Mouse (Mus musculus) intestine, embryonic 16.5 days (tissue): ENCODE measurements at regions not wholly inside any gene's neighbourhood (a gene's known extent, or its start where the extent isn't known, plus 50 kb on each side); places are given as distances from the start of the nearest gene placed in this dataset.

Experiments
- ATAC-seq: fragments of 200-750 bp; cut with Nextera tagmentation; 2 replicates; pipeline ENCODE4 v1.8.0; 2017; ENCODE audit warnings: moderate TSS enrichment, moderate library complexity
- H3K27ac ChIP-seq: fragments of 300-500 bp; sonication (generic); 2 replicates; pipeline ENCODE4 v1.5.1; 2014; ENCODE audit warnings: mild to moderate bottlenecking, low read length
- H3K27me3 ChIP-seq: fragments of 300-500 bp; sonication (generic); replicated peaks from 2 replicates; pipeline ENCODE4 v1.6.1; 2014; ENCODE audit warnings: low read length, control low read depth, mixed read lengths; ENCODE audit not compliant: control insufficient read depth, insufficient read depth
- H3K36me3 ChIP-seq: fragments of 300-500 bp; sonication (generic); 2 replicates; pipeline ENCODE4 v1.6.1; 2014; ENCODE audit warnings: low read length, control low read depth; ENCODE audit not compliant: control insufficient read depth, insufficient read depth
- H3K4me1 ChIP-seq: fragments of 300-500 bp; sonication (generic); 2 replicates; pipeline ENCODE4 v1.6.1; 2014; ENCODE audit warnings: low read length, control low read depth, mixed read lengths; ENCODE audit not compliant: control insufficient read depth, insufficient read depth
- H3K4me2 ChIP-seq: fragments of 300-500 bp; sonication (generic); 2 replicates; pipeline ENCODE4 v1.6.1; 2014; ENCODE audit warnings: low read depth, low read length, control low read depth
- H3K4me3 ChIP-seq: fragments of 300-500 bp; sonication (generic); 2 replicates; pipeline ENCODE4 v1.5.1; 2014; ENCODE audit warnings: mild to moderate bottlenecking, low read length
- H3K9ac ChIP-seq: fragments of 300-500 bp; sonication (generic); 2 replicates; pipeline ENCODE4 v1.6.1; 2014; ENCODE audit warnings: low read depth, low read length
- H3K9me3 ChIP-seq: fragments of 300-500 bp; sonication (generic); 2 replicates; pipeline ENCODE4 v1.6.1; 2016; ENCODE audit warnings: low read length, control low read depth; ENCODE audit not compliant: control insufficient read depth
- WGBS: fragments of 180-500 bp; shearing (Covaris S2); extraction: QIAGEN DNeasy Blood & Tissue Kit; methylation state at CpG from one replicate; pipeline ENCODE4 v1.1.7; 2014; 5-methylcytosine and 5-hydroxymethylcytosine counted together

DNA sequence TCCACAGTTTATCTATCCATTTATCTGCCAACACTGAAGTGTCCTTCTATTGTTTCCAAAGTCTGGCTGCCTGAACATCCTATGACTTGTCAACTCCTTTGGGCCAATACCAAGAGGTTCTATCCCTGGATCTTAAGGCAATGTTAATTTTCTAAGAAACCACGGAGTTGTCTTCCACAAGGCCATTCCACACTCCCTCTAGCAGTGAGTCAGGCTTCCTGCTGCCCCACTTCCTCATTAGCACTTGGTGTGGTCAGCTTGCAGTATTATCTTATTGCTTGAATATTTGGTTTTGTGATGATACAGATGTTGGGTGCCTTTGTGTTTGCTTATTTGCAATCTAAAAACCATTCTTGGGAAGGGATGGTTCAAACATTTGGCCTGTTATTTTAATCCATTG lies 87.5 kb upstream of the Ppp2r2d start:
- 65% methylated on average over 1 of the region's 1 CpGs for WGBS
- H3K4me3 ChIP-seq = no peak overlapping the region
- H3K9ac ChIP-seq = no peak overlapping the region
- no peak overlapping the region for H3K4me2 ChIP-seq
- no peaks in the 10 kb centered on the region for H3K36me3 ChIP-seq
- no peak for ATAC-seq
- no peaks in the 10 kb centered on the region for H3K9me3 ChIP-seq
- no peaks in the 10 kb centered on the region for H3K4me1 ChIP-seq
- no peak overlapping the region for H3K27ac ChIP-seq
- no peaks in the 10 kb centered on the region for H3K27me3 ChIP-seq

DNA sequence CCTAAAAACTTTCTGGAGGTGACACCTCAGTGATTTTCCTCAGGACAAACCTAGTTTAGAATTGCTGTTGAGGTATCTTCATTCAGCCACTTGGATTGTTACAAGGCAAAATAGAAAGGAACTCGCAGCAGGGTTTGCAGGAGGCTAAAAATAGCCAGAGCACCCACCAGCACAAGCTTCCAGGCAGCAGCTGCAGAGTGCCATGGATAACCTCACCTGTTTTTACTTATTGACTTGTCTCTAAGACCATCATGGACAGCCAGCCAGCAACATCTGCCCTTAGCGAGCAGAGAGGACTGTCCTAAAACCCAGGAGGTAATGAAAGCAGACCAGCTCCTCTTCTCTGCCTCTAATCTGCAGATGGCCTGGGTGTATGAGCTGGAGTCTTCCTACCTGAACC lies 97.4 kb upstream of the Ppp2r2d start:
- Histone ChIP-seq H3K4me2 (no peak overlapping the region), H3K36me3 (no peaks in the 10 kb centered on the region), H3K9me3 (no peaks in the 10 kb centered on the region), H3K27me3 (no peaks in the 10 kb centered on the region), H3K9ac (no peak overlapping the region), H3K4me1 (no peaks in the 10 kb centered on the region), H3K27ac (no peak overlapping the region), H3K4me3 (no peak overlapping the region)
- no peak for ATAC-seq
- WGBS = 80% methylated on average over 2 of the region's 2 CpGs

DNA sequence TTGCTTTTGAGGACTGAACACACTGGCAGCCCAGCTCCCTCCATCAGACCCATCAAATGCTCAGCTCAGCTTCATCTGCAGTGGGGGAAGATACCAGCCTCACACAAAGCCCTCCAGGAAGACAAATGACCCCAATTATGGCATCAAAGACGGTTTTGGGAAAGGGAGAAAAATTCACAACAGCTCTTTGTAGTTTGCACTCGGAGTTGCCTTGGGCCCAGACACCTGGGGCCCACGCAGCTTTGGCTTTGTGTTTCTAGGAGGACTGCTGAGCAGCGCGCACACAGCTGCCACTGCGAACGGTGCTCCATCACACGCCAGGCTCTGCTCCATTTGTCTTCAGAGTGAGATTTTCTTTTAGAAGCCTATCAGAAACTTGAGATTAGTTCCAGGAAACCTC lies 99.3 kb upstream of the Ppp2r2d start:
- WGBS = 63% methylated on average over 8 of the region's 8 CpGs
- no peak for ATAC-seq
- Histone ChIP-seq H3K27ac (no peak overlapping the region), H3K9ac (no peak overlapping the region), H3K4me1 (no peaks in the 10 kb centered on the region), H3K27me3 (no peaks in the 10 kb centered on the region), H3K9me3 (no peaks in the 10 kb centered on the region), H3K4me2 (no peak overlapping the region), H3K36me3 (no peaks in the 10 kb centered on the region), H3K4me3 (no peak overlapping the region)

DNA sequence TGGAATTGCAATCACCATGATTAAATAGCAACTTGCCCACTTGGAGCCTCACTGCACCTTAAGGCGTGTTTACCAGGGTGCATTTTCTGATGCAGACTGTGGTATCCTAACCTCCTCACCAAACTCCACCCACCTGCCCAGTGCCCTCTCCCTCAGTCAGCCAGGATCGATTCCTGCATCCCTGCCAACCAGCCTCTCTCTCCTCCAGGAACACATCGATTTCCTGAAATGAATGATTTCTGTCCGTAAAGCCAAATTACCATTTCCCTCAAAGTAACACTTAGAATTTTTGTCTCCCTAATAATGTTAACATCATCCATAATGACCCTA lies 103.4 kb upstream of the Ppp2r2d start:
- H3K4me3 ChIP-seq = no peak overlapping the region
- H3K36me3 ChIP-seq = no peaks in the 10 kb centered on the region
- H3K9me3 ChIP-seq = no peaks in the 10 kb centered on the region
- WGBS = 85% methylated on average over 4 of the region's 4 CpGs
- H3K27me3 ChIP-seq = no peaks in the 10 kb centered on the region
- no peaks in the 10 kb centered on the region for H3K4me1 ChIP-seq
- no peak for ATAC-seq
- H3K9ac ChIP-seq = no peak overlapping the region
- no peak overlapping the region for H3K27ac ChIP-seq
- no peak overlapping the region for H3K4me2 ChIP-seq

DNA sequence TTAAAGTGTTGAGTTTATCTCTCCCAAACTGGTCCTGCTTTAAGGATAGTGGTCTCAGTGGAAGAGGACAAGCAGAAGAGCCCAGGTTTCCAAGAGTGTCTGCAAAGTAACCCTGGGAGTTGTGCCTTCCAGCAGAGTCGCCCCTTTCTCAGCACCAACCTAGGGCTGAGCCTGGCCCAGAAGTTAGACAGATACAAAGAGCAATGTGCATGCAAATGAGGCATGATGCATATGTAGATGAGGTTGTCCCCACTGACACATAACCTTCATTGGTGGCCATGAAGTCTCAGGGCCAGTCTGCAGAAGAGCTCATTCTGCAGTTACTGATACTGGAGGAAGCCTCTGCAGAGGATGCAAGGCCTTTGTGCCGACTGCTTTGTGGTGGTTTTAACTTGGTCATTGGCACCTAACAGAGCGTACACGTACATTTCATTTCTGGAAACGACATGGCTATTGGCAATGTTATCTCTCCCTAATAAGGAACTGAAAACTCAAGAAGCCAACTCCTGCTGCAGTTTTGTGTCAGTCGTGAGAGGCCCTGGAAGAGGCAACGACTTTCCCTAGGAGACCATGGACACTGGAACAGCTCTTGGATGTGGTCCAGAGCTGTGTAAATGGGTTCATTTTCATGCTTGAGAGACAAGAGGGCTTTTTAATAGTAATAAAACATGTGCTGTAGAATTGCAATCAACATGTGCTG lies 103.9 kb upstream of the Ppp2r2d start:
- 65% methylated on average over 7 of the region's 7 CpGs for WGBS
- Histone ChIP-seq H3K36me3 (no peaks in the 10 kb centered on the region), H3K27me3 (no peaks in the 10 kb centered on the region), H3K4me1 (no peaks in the 10 kb centered on the region), H3K9ac (no peak overlapping the region), H3K27ac (no peak overlapping the region), H3K9me3 (no peaks in the 10 kb centered on the region), H3K4me2 (no peak overlapping the region), H3K4me3 (no peak overlapping the region)
- ATAC-seq = no peak

DNA sequence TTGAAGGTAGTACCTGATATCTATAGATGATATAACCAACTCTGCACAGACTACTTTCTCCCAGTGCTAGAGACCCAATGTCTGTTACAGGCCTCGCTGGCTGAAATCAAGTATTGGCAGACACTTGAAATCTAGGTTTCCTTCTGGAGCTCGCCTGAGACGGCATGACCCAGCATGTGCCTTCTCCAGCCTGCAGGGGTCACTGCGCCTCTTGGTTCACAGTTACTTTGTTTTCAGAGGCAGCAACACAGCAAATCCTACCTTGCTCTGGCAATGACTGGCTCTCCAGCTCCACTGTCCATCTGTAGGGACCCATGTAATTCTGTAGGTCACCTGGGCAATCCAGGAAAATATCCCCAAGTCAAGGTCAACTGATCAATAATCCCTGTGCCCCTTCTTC lies 111.6 kb upstream of the Ppp2r2d start:
- Histone ChIP-seq H3K36me3 (no peaks in the 10 kb centered on the region), H3K4me3 (no peak overlapping the region), H3K27ac (no peak overlapping the region), H3K9me3 (no peaks in the 10 kb centered on the region), H3K4me1 (no peaks in the 10 kb centered on the region), H3K27me3 (no peaks in the 10 kb centered on the region), H3K4me2 (no peak overlapping the region), H3K9ac (no peak overlapping the region)
- ATAC-seq = no peak
- 22% methylated on average over 4 of the region's 4 CpGs for WGBS

DNA sequence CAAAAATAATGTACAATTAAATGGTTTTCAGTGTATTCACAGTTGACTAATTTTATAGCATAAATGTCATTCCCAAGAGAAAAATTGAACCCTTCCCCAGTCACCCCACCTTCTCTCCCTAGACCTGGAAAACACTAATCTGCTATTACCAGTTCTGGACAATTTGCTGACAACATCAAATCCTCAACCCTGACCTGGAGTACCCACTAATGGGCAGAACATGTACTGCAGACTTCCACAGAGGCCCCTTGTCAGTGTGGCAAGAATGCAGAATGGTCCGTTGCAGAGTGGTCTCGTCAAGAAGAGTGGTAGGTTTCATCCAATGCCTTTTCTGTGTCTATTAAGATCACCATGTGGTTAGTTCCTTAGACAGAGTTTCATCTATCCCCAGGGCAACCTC lies 121.0 kb upstream of the Ppp2r2d start:
- no peak for ATAC-seq
- no peak overlapping the region for H3K4me2 ChIP-seq
- H3K36me3 ChIP-seq = no peaks in the 10 kb centered on the region
- no peaks in the 10 kb centered on the region for H3K9me3 ChIP-seq
- WGBS = 76% methylated on average over 2 of the region's 2 CpGs
- H3K4me1 ChIP-seq = no peaks in the 10 kb centered on the region
- H3K4me3 ChIP-seq = no peak overlapping the region
- no peak overlapping the region for H3K27ac ChIP-seq
- no peak overlapping the region for H3K9ac ChIP-seq
- no peaks in the 10 kb centered on the region for H3K27me3 ChIP-seq

DNA sequence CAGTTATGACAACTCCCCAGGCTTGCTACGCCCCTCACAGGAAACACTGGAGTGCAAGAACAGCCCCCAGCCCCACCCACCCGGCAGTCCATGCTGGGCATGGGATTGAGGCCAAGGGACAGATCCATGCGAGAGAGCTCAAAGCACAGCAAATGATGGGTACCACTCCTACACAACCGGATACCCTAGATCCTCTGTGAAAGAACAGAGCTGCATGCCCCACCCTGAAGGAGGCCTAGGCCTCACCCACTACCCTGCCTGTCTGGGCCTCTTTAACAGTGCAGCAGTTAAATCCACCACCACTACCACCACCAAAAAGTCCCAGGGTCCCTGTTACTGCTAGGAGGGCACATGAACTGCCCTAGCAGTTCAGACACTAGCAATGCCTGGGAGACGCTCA lies 126.3 kb upstream of the Ppp2r2d start:
- H3K27ac ChIP-seq = no peak overlapping the region
- H3K9ac ChIP-seq = no peak overlapping the region
- no peak overlapping the region for H3K4me3 ChIP-seq
- no peaks in the 10 kb centered on the region for H3K4me1 ChIP-seq
- no peak overlapping the region for H3K4me2 ChIP-seq
- WGBS = 55% methylated on average over 5 of the region's 5 CpGs
- no peaks in the 10 kb centered on the region for H3K9me3 ChIP-seq
- H3K36me3 ChIP-seq = no peaks in the 10 kb centered on the region
- no peaks in the 10 kb centered on the region for H3K27me3 ChIP-seq
- ATAC-seq = no peak

DNA sequence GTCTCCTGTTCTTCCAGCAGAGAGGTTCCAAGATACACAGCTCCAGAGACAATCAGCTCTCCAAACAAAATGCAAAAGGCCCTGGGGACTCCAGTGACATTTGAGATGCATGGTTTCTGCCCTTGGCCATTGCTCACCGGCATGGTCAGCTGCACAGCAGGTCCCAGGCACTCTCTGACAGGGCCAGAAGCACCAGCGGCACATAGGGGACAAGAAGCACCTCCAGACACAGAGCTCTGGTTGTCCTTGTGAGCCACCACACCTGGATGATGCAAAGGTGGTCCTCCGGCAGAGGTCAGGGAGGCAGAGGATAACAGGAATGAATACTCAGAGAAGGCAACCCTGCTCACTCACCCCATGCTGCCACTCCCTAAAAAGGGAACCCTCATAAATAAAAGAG lies 126.8 kb upstream of the Ppp2r2d start:
- no peaks in the 10 kb centered on the region for H3K36me3 ChIP-seq
- H3K4me3 ChIP-seq = no peak overlapping the region
- H3K9ac ChIP-seq = no peak overlapping the region
- no peaks in the 10 kb centered on the region for H3K9me3 ChIP-seq
- 64% methylated on average over 3 of the region's 3 CpGs for WGBS
- H3K27me3 ChIP-seq = no peaks in the 10 kb centered on the region
- no peak overlapping the region for H3K27ac ChIP-seq
- H3K4me2 ChIP-seq = no peak overlapping the region
- ATAC-seq = no peak
- no peaks in the 10 kb centered on the region for H3K4me1 ChIP-seq

DNA sequence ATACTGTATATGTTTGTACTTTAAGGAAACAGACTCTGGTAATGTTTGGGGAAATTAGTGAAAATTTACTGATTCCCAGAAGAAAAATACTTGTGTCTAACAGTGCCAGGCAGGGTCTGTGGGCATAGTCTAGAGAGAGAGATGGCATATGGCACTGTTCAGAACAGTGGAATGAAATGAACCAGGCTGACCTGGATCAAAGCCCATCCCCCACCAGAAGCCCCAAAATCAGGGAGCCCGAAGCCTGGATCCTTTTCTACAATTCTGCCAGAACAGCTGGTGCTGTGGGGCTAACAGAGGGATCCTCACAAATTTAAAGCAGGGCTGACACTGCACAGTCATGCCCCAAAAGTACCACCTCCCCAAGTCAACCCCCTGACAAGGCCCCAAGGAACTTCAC lies 131.1 kb upstream of the Ppp2r2d start:
- no peaks in the 10 kb centered on the region for H3K4me1 ChIP-seq
- WGBS = 59% methylated on average over 1 of the region's 1 CpGs
- no peak for ATAC-seq
- H3K9ac ChIP-seq = no peak overlapping the region
- H3K36me3 ChIP-seq = no peaks in the 10 kb centered on the region
- no peaks in the 10 kb centered on the region for H3K27me3 ChIP-seq
- H3K4me2 ChIP-seq = no peak overlapping the region
- no peak overlapping the region for H3K27ac ChIP-seq
- H3K4me3 ChIP-seq = no peak overlapping the region
- no peaks in the 10 kb centered on the region for H3K9me3 ChIP-seq
